Mouse (Mus musculus) lung, embryonic 16.5 days (tissue): ENCODE data around the gene Gnaz. TPM values are rescaled to one million over a fixed set of nuclear protein-coding genes. Genes with fewer than 3 reads are reported as not detected.
A peak's percentile ranks its signal among the peaks of the same experiment; 100 is the strongest.
"Not testable (repeated sequence)": the region's sequence is repeated elsewhere in the genome, so short reads cannot be mapped to it uniquely, and the experiment has no call there.

Source experiments
- ATAC-seq: fragments of 200-750 bp; cut with Nextera tagmentation; 2 replicates; pipeline ENCODE4 v1.8.0; 2017; ENCODE audit warnings: low read depth, mild to moderate bottlenecking, moderate library complexity
- H3K27ac ChIP-seq: fragments of 300-500 bp; sonication (generic); 2 replicates; pipeline ENCODE4 v1.5.1; 2014; ENCODE audit warnings: mild to moderate bottlenecking, control low read depth, low read length
- H3K27me3 ChIP-seq: fragments of 300-500 bp; sonication (generic); 2 replicates; pipeline ENCODE4 v1.6.1; 2014; ENCODE audit warnings: low read depth, low read length, mixed read lengths; ENCODE audit not compliant: control insufficient read depth, insufficient read depth
- H3K36me3 ChIP-seq: fragments of 300-500 bp; sonication (generic); 2 replicates; pipeline ENCODE4 v1.6.1; 2014; ENCODE audit warnings: low read length; ENCODE audit not compliant: control insufficient read depth, insufficient read depth
- H3K4me1 ChIP-seq: fragments of 300-500 bp; sonication (generic); replicated peaks from 2 replicates; pipeline ENCODE4 v1.6.1; 2014; ENCODE audit warnings: low read length, mixed read lengths; ENCODE audit not compliant: control insufficient read depth, insufficient read depth
- H3K4me2 ChIP-seq: fragments of 300-500 bp; sonication (generic); 2 replicates; pipeline ENCODE4 v1.6.1; 2014; ENCODE audit warnings: low read depth, low read length, control low read depth
- H3K4me3 ChIP-seq: fragments of 300-500 bp; sonication (generic); 2 replicates; pipeline ENCODE4 v1.5.1; 2014; ENCODE audit warnings: mild to moderate bottlenecking, low read length, control low read depth
- H3K9ac ChIP-seq: fragments of 300-500 bp; sonication (generic); 2 replicates; pipeline ENCODE4 v1.6.1; 2014; ENCODE audit warnings: low read length, control low read depth
- H3K9me3 ChIP-seq: fragments of 300-500 bp; sonication (generic); 2 replicates; pipeline ENCODE4 v1.6.1; 2016; ENCODE audit warnings: low read length; ENCODE audit not compliant: control insufficient read depth
- WGBS: fragments of 180-500 bp; shearing (Covaris S2); extraction: QIAGEN DNeasy Blood & Tissue Kit; methylation state at CpG from one replicate; pipeline ENCODE4 v1.1.7; 2014; 5-methylcytosine and 5-hydroxymethylcytosine counted together
- polyA plus RNA-seq: library from polyadenylated mRNA; unstranded; fragments of >200 nt; fragmentation: Nextera tagmentation; extraction: Ambion mirVana; gene quantifications from 2 replicates; pipeline ENCODE4 v1.2.1, GENCODE M21; 2015

Gene Gnaz
- polyA plus RNA-seq, 1 experiment from 2014 or later: 2.1 TPM

- Histone ChIP-seq H3K9me3 (no peaks in the 10 kb centered on the region), H3K4me2 (no peak overlapping the region), H3K9ac (no peak overlapping the region), H3K36me3 (no peaks in the 10 kb centered on the region), H3K27me3 (no peaks in the 10 kb centered on the region), H3K4me1 (no peaks in the 10 kb centered on the region; the same call in 1 of the 2 replicates), H3K27ac (no peak overlapping the region), H3K4me3 (no peak overlapping the region)
- no peak for ATAC-seq
- WGBS: 74% methylated on average over 3 of the region's 3 CpGs
Observed at GRCm38 (mm10) chr10:75030234-75030633, 63.3 kb downstream of the Gnaz start.

GRCm38 (mm10) chr10:75031345-75032114 is 64.6 kb downstream of the Gnaz start:
- H3K4me3 ChIP-seq: no peak overlapping the region
- 57% methylated on average over 5 of the region's 5 CpGs for WGBS
- peaks cover under 1% of the 10 kb centered on the region; the same call in 1 of the 2 replicates for H3K4me1 ChIP-seq
- H3K4me2 ChIP-seq: no peak overlapping the region
- ATAC-seq: no peak
- H3K27ac ChIP-seq: no peak overlapping the region
- no peak overlapping the region for H3K9ac ChIP-seq
- H3K27me3 ChIP-seq: no peaks in the 10 kb centered on the region
- no peaks in the 10 kb centered on the region for H3K9me3 ChIP-seq
- no peaks in the 10 kb centered on the region for H3K36me3 ChIP-seq

GRCm38 (mm10) chr10:75032395-75032794 is 65.4 kb downstream of the Gnaz start, which contains the start of gene Rsph14:
Gene Rsph14, minus strand, starts transcription at chr10:75032586.
- Histone ChIP-seq H3K9ac (no peak within 1 kb of the TSS), H3K4me2 (no peak within 1 kb of the TSS), H3K4me1 (peaks cover 4% of the 10 kb centered on the region; the same call in 1 of the 2 replicates), H3K4me3 (no peak within 1 kb of the TSS), H3K9me3 (no peaks in the 10 kb centered on the region), H3K27ac (no peak within 1 kb of the TSS), H3K36me3 (no peaks in the 10 kb centered on the region), H3K27me3 (no peaks in the 10 kb centered on the region)
- ATAC-seq: no peak
- 30% methylated on average over 10 of the region's 10 CpGs for WGBS

- H3K27ac ChIP-seq: peak within 1 kb of the TSS; percentile 67
- peaks cover 6% of the 10 kb centered on the region; the same call in 1 of the 2 replicates for H3K4me1 ChIP-seq
- H3K4me2 ChIP-seq: peak within 1 kb of the TSS; percentile 76
- H3K4me3 ChIP-seq: peak within 1 kb of the TSS; percentile 54
- ATAC-seq: peak; percentile 98
- no peaks in the 10 kb centered on the region for H3K27me3 ChIP-seq
- under 1% methylated on average over 36 of the region's 36 CpGs for WGBS
- H3K9me3 ChIP-seq: no peaks in the 10 kb centered on the region
- no peaks in the 10 kb centered on the region for H3K36me3 ChIP-seq
- H3K9ac ChIP-seq: peak within 1 kb of the TSS; percentile 73
Observed at GRCm38 (mm10) chr10:75036883-75037379, 70.0 kb downstream of the Gnaz start, which contains the start of gene Rab36. Gene Rab36, plus strand, starts transcription at chr10:75037058.

- not testable (repeated sequence) for H3K9ac ChIP-seq, H3K27ac ChIP-seq, H3K4me3 ChIP-seq, H3K27me3 ChIP-seq, ATAC-seq, H3K9me3 ChIP-seq, H3K4me1 ChIP-seq, H3K4me2 ChIP-seq, H3K36me3 ChIP-seq
- WGBS: 13% methylated on average over 1 of the region's 1 CpGs
Observed at GRCm38 (mm10) chr10:75042060-75042459, 75.1 kb downstream of the Gnaz start.

- Histone ChIP-seq H3K36me3 (no peaks in the 10 kb centered on the region), H3K4me1 (0 out of 2 replicates have a peak, but pooled peaks cover 2% of the 10 kb centered on the region), H3K9me3 (no peaks in the 10 kb centered on the region), H3K27me3 (no peaks in the 10 kb centered on the region), H3K9ac (no peak overlapping the region), H3K4me2 (no peak overlapping the region), H3K4me3 (no peak overlapping the region), H3K27ac (no peak overlapping the region)
- no peak for ATAC-seq
- WGBS: 34% methylated on average over 7 of the region's 7 CpGs
Observed at GRCm38 (mm10) chr10:75044459-75044858, 77.5 kb downstream of the Gnaz start.

- 91% methylated on average over 15 of the region's 15 CpGs for WGBS
- Histone ChIP-seq H3K9ac (no peak overlapping the region), H3K27ac (no peak overlapping the region), H3K4me1 (0 out of 2 replicates have a peak, but pooled peaks cover 2% of the 10 kb centered on the region), H3K27me3 (no peaks in the 10 kb centered on the region), H3K36me3 (no peaks in the 10 kb centered on the region), H3K4me2 (no peak overlapping the region), H3K4me3 (no peak overlapping the region), H3K9me3 (no peaks in the 10 kb centered on the region)
- ATAC-seq: no peak
Observed at GRCm38 (mm10) chr10:75045831-75046230, 78.9 kb downstream of the Gnaz start.

GRCm38 (mm10) chr10:75048711-75049110 is 81.7 kb downstream of the Gnaz start:
- Histone ChIP-seq H3K27ac (no peak overlapping the region), H3K27me3 (no peaks in the 10 kb centered on the region), H3K4me1 (peaks cover 2% of the 10 kb centered on the region; the same call in 1 of the 2 replicates), H3K4me2 (no peak overlapping the region), H3K4me3 (no peak overlapping the region), H3K36me3 (no peaks in the 10 kb centered on the region), H3K9ac (no peak overlapping the region), H3K9me3 (no peaks in the 10 kb centered on the region)
- ATAC-seq: no peak
- 86% methylated on average over 7 of the region's 7 CpGs for WGBS

GRCm38 (mm10) chr10:75051364-75052074 is 84.5 kb downstream of the Gnaz start:
- no peak overlapping the region for H3K4me3 ChIP-seq
- peaks cover 7% of the 10 kb centered on the region for H3K4me1 ChIP-seq
- H3K9ac ChIP-seq: no peak overlapping the region
- no peak overlapping the region for H3K27ac ChIP-seq
- H3K4me2 ChIP-seq: no peak overlapping the region
- no peak for ATAC-seq
- no peaks in the 10 kb centered on the region for H3K9me3 ChIP-seq
- WGBS: 89% methylated on average over 21 of the region's 21 CpGs
- no peaks in the 10 kb centered on the region for H3K36me3 ChIP-seq
- H3K27me3 ChIP-seq: no peaks in the 10 kb centered on the region
